Mouse (Mus musculus): ENCODE results near the gene Mrpl40.
"Not testable (repeated sequence)": the region's sequence is repeated elsewhere in the genome, so short reads cannot be mapped to it uniquely, and the experiment has no call there.

DNA sequence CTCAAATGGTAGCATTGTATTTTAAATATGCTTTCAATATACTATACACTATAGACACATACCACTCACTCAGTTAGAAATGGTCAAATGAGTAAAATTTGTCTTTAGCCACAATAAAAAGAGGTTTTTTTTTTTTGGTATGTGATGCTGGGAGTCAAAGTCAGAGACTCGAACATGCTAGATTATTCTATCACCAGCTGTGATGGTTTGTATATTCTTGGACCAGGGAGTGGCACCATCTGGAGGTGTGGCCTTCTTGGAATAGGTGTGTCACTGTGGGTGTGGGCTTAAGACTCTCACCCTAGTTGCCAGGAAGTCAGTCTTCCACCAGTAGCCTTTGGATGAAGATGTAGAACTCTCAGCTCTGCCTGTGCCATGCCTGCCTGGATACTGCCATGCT lies 6.2 kb downstream of the Mrpl40 start:
- TF ChIP-seq ZC3H11A (IDR thresholded peaks at IDR 0.05; ENCODE audit: borderline replicate concordance, low read depth, low read length); MAFK (IDR thresholded peaks at IDR 0.05; ENCODE audit: insufficient read depth, low read depth, low read length); CHD2 (IDR thresholded peaks at IDR 0.05; ENCODE audit: low read depth, low read length): not testable (repeated sequence)
